Mouse (Mus musculus): ENCODE measurements around the gene Mmp20.

- TF ChIP-seq CTCF (IDR thresholded peaks at IDR 0.05; ENCODE audit: low read depth) (no peak), EP300 (optimal IDR thresholded peaks at IDR 0.05) (no peak)
Measured at GRCm38 (mm10) chr9:7678154-7678837, 50.3 kb downstream of the Mmp20 start.
